Mouse (Mus musculus) small intestine, adult 2 months (tissue): ENCODE data around the gene Ang2.

ENCODE experiments used
- CTCF ChIP-seq: fragments of 200-500 bp; IDR thresholded peaks from 2 replicates; pipeline ENCODE4 v1.5.1; 2012; ENCODE audit warnings: low read depth, mild to moderate bottlenecking, control low read depth, inconsistent platforms, low read length, moderate library complexity, mixed read lengths; ENCODE audit not compliant: insufficient replicate concordance, insufficient read length; ENCODE audit errors: extremely low read depth
- POLR2A ChIP-seq: fragments of 200-500 bp; IDR thresholded peaks from 2 replicates; pipeline ENCODE4 v1.6.1; 2012; ENCODE audit warnings: low read depth, mild to moderate bottlenecking, control low read depth, inconsistent platforms, low read length, moderate library complexity

DNA sequence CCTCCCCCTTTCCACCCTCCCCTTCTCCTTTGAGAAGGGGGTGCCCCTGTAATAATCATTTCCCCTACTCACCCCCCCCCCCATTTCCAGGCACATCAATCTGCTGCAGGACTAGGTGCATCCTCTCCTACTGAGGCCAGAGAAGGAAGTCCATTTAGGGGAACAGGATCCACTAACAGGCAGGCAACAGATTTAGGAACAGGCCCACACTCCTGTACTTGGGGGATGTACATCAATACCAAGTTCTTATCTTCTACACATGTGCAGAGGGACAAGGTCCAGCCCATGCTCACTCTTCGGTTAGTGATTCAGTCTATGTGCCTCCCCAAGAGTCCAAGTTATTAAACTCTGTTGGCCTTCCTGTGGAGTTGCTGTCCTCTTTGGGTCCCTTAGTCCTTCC is 41.9 kb downstream of the Ang2 start:
- TF ChIP-seq CTCF (no peak), POLR2A (no peak)
